Mouse (Mus musculus): ENCODE measurements at regions not wholly inside any gene's neighbourhood (a gene's known extent, or its start where the extent isn't known, plus 50 kb on each side); places are given as distances from the start of the nearest gene placed in this dataset.
A peak's percentile ranks its signal among the peaks of the same experiment; 100 is the strongest.

- no peaks in the 10 kb centered on the region for H3K4me1 ChIP-seq (ENCODE audit: control insufficient read depth, insufficient read depth, low read length)
- no peaks in the 10 kb centered on the region for H3K27me3 ChIP-seq (ENCODE audit: control insufficient read depth, insufficient read depth, low read length)
- H3K4me3 ChIP-seq (replicated peaks; ENCODE audit: low read depth, low read length), result no peak overlapping the region
- H3K36me3 ChIP-seq (ENCODE audit: control insufficient read depth, insufficient read depth, low read length), result no peaks in the 10 kb centered on the region
- no peaks in the 10 kb centered on the region for H3K9me3 ChIP-seq (ENCODE audit: control insufficient read depth, low read length)
- H3K9ac ChIP-seq (replicated peaks; ENCODE audit: low read length), result no peak overlapping the region
- no peak overlapping the region for H3K27ac ChIP-seq (replicated peaks; ENCODE audit: low read depth, low read length)
- WGBS, result 89% methylated on average over 2 of the region's 2 CpGs
- DNase-seq, result no peak
- no peak for ATAC-seq (ENCODE audit: low FRiP score, low TSS enrichment)
- no peak overlapping the region for H3K4me2 ChIP-seq (ENCODE audit: low read length)
Measured at GRCm38 (mm10) chr9:89532435-89532834, 90.5 kb downstream of the Minar1 start.

GRCm38 (mm10) chr9:89524137-89524536, 98.8 kb downstream of the Minar1 start:
- Histone ChIP-seq H3K9me3 (ENCODE audit: control insufficient read depth, low read length) (no peaks in the 10 kb centered on the region), H3K4me1 (ENCODE audit: control insufficient read depth, insufficient read depth, low read length) (no peaks in the 10 kb centered on the region), H3K9ac (replicated peaks; ENCODE audit: low read length) (no peak overlapping the region), H3K4me2 (ENCODE audit: low read length) (no peak overlapping the region), H3K36me3 (ENCODE audit: control insufficient read depth, insufficient read depth, low read length) (no peaks in the 10 kb centered on the region), H3K4me3 (replicated peaks; ENCODE audit: low read depth, low read length) (no peak overlapping the region), H3K27me3 (ENCODE audit: control insufficient read depth, insufficient read depth, low read length) (no peaks in the 10 kb centered on the region), H3K27ac (replicated peaks; ENCODE audit: low read depth, low read length) (no peak overlapping the region)
- no peak for ATAC-seq (ENCODE audit: low FRiP score, low TSS enrichment)
- DNase-seq, result no peak
- 93% methylated on average over 1 of the region's 1 CpGs for WGBS

- H3K9me3 ChIP-seq (ENCODE audit: control insufficient read depth, low read length), result no peaks in the 10 kb centered on the region
- no peaks in the 10 kb centered on the region for H3K4me1 ChIP-seq (ENCODE audit: control insufficient read depth, insufficient read depth, low read length)
- no peaks in the 10 kb centered on the region for H3K36me3 ChIP-seq (ENCODE audit: control insufficient read depth, insufficient read depth, low read length)
- H3K27ac ChIP-seq (replicated peaks; ENCODE audit: low read depth, low read length), result no peak overlapping the region
- 68% methylated on average over 3 of the region's 3 CpGs for WGBS
- no peak overlapping the region for H3K4me3 ChIP-seq (replicated peaks; ENCODE audit: low read depth, low read length)
- H3K27me3 ChIP-seq (ENCODE audit: control insufficient read depth, insufficient read depth, low read length), result no peaks in the 10 kb centered on the region
- H3K4me2 ChIP-seq (ENCODE audit: low read length), result no peak overlapping the region
- ATAC-seq (ENCODE audit: low FRiP score, low TSS enrichment), result no peak; the same call in 1 of the 2 replicates
- no peak overlapping the region for H3K9ac ChIP-seq (replicated peaks; ENCODE audit: low read length)
- DNase-seq, result peak; percentile 8
Measured at GRCm38 (mm10) chr9:89523705-89524104, 99.2 kb downstream of the Minar1 start.

GRCm38 (mm10) chr9:89508407-89509101, 114.4 kb downstream of the Minar1 start:
- Histone ChIP-seq H3K9me3 (ENCODE audit: control insufficient read depth, low read length) (no peaks in the 10 kb centered on the region), H3K4me3 (replicated peaks; ENCODE audit: low read depth, low read length) (no peak overlapping the region), H3K27me3 (ENCODE audit: control insufficient read depth, insufficient read depth, low read length) (no peaks in the 10 kb centered on the region), H3K4me2 (ENCODE audit: low read length) (no peak overlapping the region), H3K4me1 (ENCODE audit: control insufficient read depth, insufficient read depth, low read length) (no peaks in the 10 kb centered on the region), H3K9ac (replicated peaks; ENCODE audit: low read length) (no peak overlapping the region), H3K27ac (replicated peaks; ENCODE audit: low read depth, low read length) (no peak overlapping the region), H3K36me3 (ENCODE audit: control insufficient read depth, insufficient read depth, low read length) (no peaks in the 10 kb centered on the region)
- 91% methylated on average over 6 of the region's 6 CpGs for WGBS
- ATAC-seq (ENCODE audit: low FRiP score, low TSS enrichment) (peak; percentile 61), DNase-seq (no peak)

GRCm38 (mm10) chr9:89502083-89502482, 120.8 kb downstream of the Minar1 start:
- Histone ChIP-seq H3K9me3 (ENCODE audit: control insufficient read depth, low read length) (no peaks in the 10 kb centered on the region), H3K9ac (replicated peaks; ENCODE audit: low read length) (no peak overlapping the region), H3K27ac (replicated peaks; ENCODE audit: low read depth, low read length) (no peak overlapping the region), H3K4me1 (ENCODE audit: control insufficient read depth, insufficient read depth, low read length) (no peaks in the 10 kb centered on the region), H3K4me2 (ENCODE audit: low read length) (no peak overlapping the region), H3K27me3 (ENCODE audit: control insufficient read depth, insufficient read depth, low read length) (no peaks in the 10 kb centered on the region), H3K4me3 (replicated peaks; ENCODE audit: low read depth, low read length) (no peak overlapping the region), H3K36me3 (ENCODE audit: control insufficient read depth, insufficient read depth, low read length) (no peaks in the 10 kb centered on the region)
- 89% methylated on average over 2 of the region's 2 CpGs for WGBS
- no peak for DNase-seq
- ATAC-seq (ENCODE audit: low FRiP score, low TSS enrichment), result no peak

- Histone ChIP-seq H3K36me3 (ENCODE audit: control insufficient read depth, insufficient read depth, low read length) (no peaks in the 10 kb centered on the region), H3K4me2 (ENCODE audit: low read length) (no peak overlapping the region), H3K9me3 (ENCODE audit: control insufficient read depth, low read length) (no peaks in the 10 kb centered on the region), H3K4me3 (replicated peaks; ENCODE audit: low read depth, low read length) (no peak overlapping the region), H3K9ac (replicated peaks; ENCODE audit: low read length) (no peak overlapping the region), H3K27me3 (ENCODE audit: control insufficient read depth, insufficient read depth, low read length) (no peaks in the 10 kb centered on the region), H3K27ac (replicated peaks; ENCODE audit: low read depth, low read length) (peak overlapping the region; percentile 61), H3K4me1 (ENCODE audit: control insufficient read depth, insufficient read depth, low read length) (no peaks in the 10 kb centered on the region)
- ATAC-seq (ENCODE audit: low FRiP score, low TSS enrichment) (peak; percentile 69), DNase-seq (no peak)
- WGBS, result 15% methylated on average over 7 of the region's 7 CpGs
Measured at GRCm38 (mm10) chr9:89497399-89497749, 125.6 kb downstream of the Minar1 start.

GRCm38 (mm10) chr9:89496729-89497398, 126.1 kb downstream of the Minar1 start:
- Histone ChIP-seq H3K9me3 (ENCODE audit: control insufficient read depth, low read length) (no peaks in the 10 kb centered on the region), H3K4me2 (ENCODE audit: low read length) (0 out of 2 replicates have a peak overlapping the region, but pooled peaks have one; percentile 9), H3K36me3 (ENCODE audit: control insufficient read depth, insufficient read depth, low read length) (no peaks in the 10 kb centered on the region), H3K27ac (replicated peaks; ENCODE audit: low read depth, low read length) (peak overlapping the region; percentile 61), H3K27me3 (ENCODE audit: control insufficient read depth, insufficient read depth, low read length) (no peaks in the 10 kb centered on the region), H3K9ac (replicated peaks; ENCODE audit: low read length) (no peak overlapping the region), H3K4me3 (replicated peaks; ENCODE audit: low read depth, low read length) (no peak overlapping the region), H3K4me1 (ENCODE audit: control insufficient read depth, insufficient read depth, low read length) (no peaks in the 10 kb centered on the region)
- peak; percentile 56 for ATAC-seq (ENCODE audit: low FRiP score, low TSS enrichment)
- whole genome bisulfite sequencing, result 54% methylated on average over 14 of the region's 14 CpGs
- DNase-seq, result peak; percentile 34

- Histone ChIP-seq H3K4me1 (ENCODE audit: control insufficient read depth, insufficient read depth, low read length) (no peaks in the 10 kb centered on the region), H3K4me2 (ENCODE audit: low read length) (no peak overlapping the region), H3K9ac (replicated peaks; ENCODE audit: low read length) (no peak overlapping the region), H3K4me3 (replicated peaks; ENCODE audit: low read depth, low read length) (no peak overlapping the region), H3K9me3 (ENCODE audit: control insufficient read depth, low read length) (no peaks in the 10 kb centered on the region), H3K36me3 (ENCODE audit: control insufficient read depth, insufficient read depth, low read length) (no peaks in the 10 kb centered on the region), H3K27ac (replicated peaks; ENCODE audit: low read depth, low read length) (no peak overlapping the region), H3K27me3 (ENCODE audit: control insufficient read depth, insufficient read depth, low read length) (no peaks in the 10 kb centered on the region)
- DNase-seq (no peak), ATAC-seq (ENCODE audit: low FRiP score, low TSS enrichment) (no peak)
- 86% methylated on average over 4 of the region's 4 CpGs for WGBS
Measured at GRCm38 (mm10) chr9:89487601-89488000, 135.3 kb downstream of the Minar1 start.

- Histone ChIP-seq H3K9ac (replicated peaks; ENCODE audit: low read length) (no peak overlapping the region), H3K4me1 (ENCODE audit: control insufficient read depth, insufficient read depth, low read length) (no peaks in the 10 kb centered on the region), H3K27ac (replicated peaks; ENCODE audit: low read depth, low read length) (no peak overlapping the region), H3K4me2 (ENCODE audit: low read length) (no peak overlapping the region), H3K9me3 (ENCODE audit: control insufficient read depth, low read length) (no peaks in the 10 kb centered on the region), H3K27me3 (ENCODE audit: control insufficient read depth, insufficient read depth, low read length) (no peaks in the 10 kb centered on the region), H3K36me3 (ENCODE audit: control insufficient read depth, insufficient read depth, low read length) (no peaks in the 10 kb centered on the region), H3K4me3 (replicated peaks; ENCODE audit: low read depth, low read length) (no peak overlapping the region)
- 85% methylated on average over 3 of the region's 3 CpGs for WGBS
- DNase-seq (no peak), ATAC-seq (ENCODE audit: low FRiP score, low TSS enrichment) (no peak)
Measured at GRCm38 (mm10) chr9:89479406-89479805, 143.5 kb downstream of the Minar1 start.
